Mouse (Mus musculus): ENCODE measurements at regions not wholly inside any gene's neighbourhood (a gene's known extent, or its start where the extent isn't known, plus 50 kb on each side); places are given as distances from the start of the nearest gene placed in this dataset.

GRCm38 (mm10) chr2:160569496-160569895, 76.2 kb upstream of the Top1 start:
- TF ChIP-seq ZC3H11A (IDR thresholded peaks at IDR 0.05; ENCODE audit: borderline replicate concordance, low read depth, low read length) (no peak), ZNF384 (IDR thresholded peaks at IDR 0.05; ENCODE audit: low read depth, low read length) (no peak)
